Mouse (Mus musculus): Measurements from ENCODE around the gene Sac3d1.

DNA sequence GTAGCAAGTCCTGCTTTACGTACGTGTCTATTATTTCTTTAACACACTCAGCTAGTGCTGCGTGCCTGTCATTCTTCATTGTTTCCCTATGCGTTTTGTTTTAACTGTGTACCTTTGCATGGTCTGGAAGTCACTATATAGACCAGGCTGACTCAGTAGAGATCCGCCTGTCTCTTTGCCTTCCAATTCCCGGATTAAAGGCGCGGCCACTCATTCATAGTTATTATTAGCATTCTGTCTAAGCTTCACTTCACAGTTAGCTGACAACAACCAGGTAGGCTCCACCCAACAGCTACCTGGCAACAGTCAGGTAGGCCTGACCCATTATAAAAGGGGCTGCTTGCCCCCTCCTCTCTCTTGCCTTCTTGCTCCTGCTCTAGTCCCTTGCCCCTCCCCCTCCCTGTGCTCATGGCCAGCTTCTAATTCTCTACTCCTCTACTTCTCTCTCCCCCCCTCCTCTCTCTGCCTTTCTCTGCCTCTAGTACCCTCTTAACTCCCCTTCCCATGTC, 281 bp upstream of the Sac3d1 start:
- TF ChIP-seq POLR2A (IDR thresholded peaks at IDR 0.05; ENCODE audit: low read depth, low read length), result no peak
- TF ChIP-seq CTCF (IDR thresholded peaks at IDR 0.05; ENCODE audit: extremely low read depth, insufficient read length, insufficient replicate concordance, low read depth, low read length), result no peak

All from small intestine, adult 2 months (tissue).